Mouse (Mus musculus) embryonic facial prominence, embryonic 14.5 days (tissue): ENCODE data around the gene Dis3l2. TPM values are rescaled to one million over a fixed set of nuclear protein-coding genes. Genes with fewer than 3 reads are reported as not detected.
A peak's percentile ranks its signal among the peaks of the same experiment; 100 is the strongest.

Experiments
- ATAC-seq: fragments of 200-750 bp; cut with Nextera tagmentation; 2 replicates; pipeline ENCODE4 v1.8.0; 2017; ENCODE audit warnings: low read depth, moderate number of reproducible peaks, moderate TSS enrichment
- DNase-seq: peaks from one replicate; pipeline ENCODE4 v3.0.0-alpha.2; 2015; ENCODE audit warnings: low spot score
- H3K27ac ChIP-seq: fragments of 300-500 bp; sonication (generic); replicated peaks from 2 replicates; pipeline ENCODE4 v1.5.1; 2014; ENCODE audit warnings: low read depth, mild to moderate bottlenecking, low read length, moderate library complexity
- H3K27me3 ChIP-seq: fragments of 300-500 bp; sonication (generic); replicated peaks from 2 replicates; pipeline ENCODE4 v1.6.1; 2014; ENCODE audit warnings: low read length; ENCODE audit not compliant: control insufficient read depth, insufficient read depth
- H3K36me3 ChIP-seq: fragments of 300-500 bp; sonication (generic); 2 replicates; pipeline ENCODE4 v1.6.1; 2014; ENCODE audit warnings: low read length, mixed read lengths; ENCODE audit not compliant: control insufficient read depth, insufficient read depth
- H3K4me1 ChIP-seq: fragments of 300-500 bp; sonication (generic); 2 replicates; pipeline ENCODE4 v1.6.1; 2014; ENCODE audit warnings: antibody characterized with exemption, low read length; ENCODE audit not compliant: control insufficient read depth, insufficient read depth
- H3K4me2 ChIP-seq: fragments of 300-500 bp; sonication (generic); 2 replicates; pipeline ENCODE4 v1.6.1; 2014; ENCODE audit warnings: low read depth, mild to moderate bottlenecking, low read length, moderate library complexity, mixed read lengths
- H3K4me3 ChIP-seq: fragments of 300-500 bp; sonication (generic); 2 replicates; pipeline ENCODE4 v1.5.1; 2014; ENCODE audit warnings: low read depth, mild to moderate bottlenecking, low read length
- H3K9ac ChIP-seq: fragments of 300-500 bp; sonication (generic); 2 replicates; pipeline ENCODE4 v1.6.1; 2014; ENCODE audit warnings: low read depth, mild to moderate bottlenecking, low read length, moderate library complexity, mixed read lengths
- H3K9me3 ChIP-seq: fragments of 300-500 bp; sonication (generic); 2 replicates; pipeline ENCODE4 v1.6.1; 2016; ENCODE audit warnings: low read length; ENCODE audit not compliant: control insufficient read depth
- WGBS: fragments of 180-500 bp; shearing (Covaris S2); extraction: QIAGEN DNeasy Blood & Tissue Kit; methylation state at CpG from one replicate; pipeline ENCODE4 v1.1.7; 2014; 5-methylcytosine and 5-hydroxymethylcytosine counted together
- polyA plus RNA-seq: library from polyadenylated mRNA; unstranded; fragments of >200 nt; fragmentation: Nextera tagmentation; extraction: Ambion mirVana; gene quantifications from 2 replicates; pipeline ENCODE4 v1.2.1, GENCODE M21; 2014

Gene Dis3l2
- polyA plus RNA-seq, 1 experiment from 2014 or later: 21.2 TPM

- H3K36me3 ChIP-seq: peaks cover 5% of the 10 kb centered on the region; the same call in 1 of the 2 replicates
- 84% methylated on average over 2 of the region's 2 CpGs for WGBS
- H3K4me1 ChIP-seq: no peaks in the 10 kb centered on the region
- H3K4me3 ChIP-seq: no peak overlapping the region
- H3K9ac ChIP-seq: no peak overlapping the region
- no peaks in the 10 kb centered on the region for H3K27me3 ChIP-seq
- DNase-seq: no peak
- no peak for ATAC-seq
- H3K9me3 ChIP-seq: no peaks in the 10 kb centered on the region
- no peak overlapping the region for H3K4me2 ChIP-seq
- H3K27ac ChIP-seq: no peak overlapping the region
Observed at GRCm38 (mm10) chr1:86834988-86835387, 131.4 kb downstream of the Dis3l2 start.

GRCm38 (mm10) chr1:86850754-86851153 lies 147.1 kb downstream of the Dis3l2 start:
- Histone ChIP-seq H3K4me1 (no peaks in the 10 kb centered on the region), H3K4me2 (no peak overlapping the region), H3K27ac (no peak overlapping the region), H3K27me3 (no peaks in the 10 kb centered on the region), H3K36me3 (peaks cover 6% of the 10 kb centered on the region), H3K9ac (no peak overlapping the region), H3K4me3 (no peak overlapping the region), H3K9me3 (no peaks in the 10 kb centered on the region)
- WGBS: 90% methylated on average over 2 of the region's 2 CpGs
- no peak for ATAC-seq
- no peak for DNase-seq

- H3K4me3 ChIP-seq: no peak overlapping the region
- H3K4me2 ChIP-seq: no peak overlapping the region
- no peaks in the 10 kb centered on the region for H3K27me3 ChIP-seq
- no peak overlapping the region for H3K27ac ChIP-seq
- H3K36me3 ChIP-seq: peaks cover 19% of the 10 kb centered on the region
- no peaks in the 10 kb centered on the region for H3K4me1 ChIP-seq
- WGBS: 42% methylated on average over 1 of the region's 1 CpGs
- DNase-seq (peak; percentile 10), ATAC-seq (no peak)
- H3K9ac ChIP-seq: no peak overlapping the region
- H3K9me3 ChIP-seq: no peaks in the 10 kb centered on the region
Observed at GRCm38 (mm10) chr1:86858876-86859275, 155.3 kb downstream of the Dis3l2 start.

GRCm38 (mm10) chr1:86859371-86859770 lies 155.8 kb downstream of the Dis3l2 start:
- Histone ChIP-seq H3K27ac (no peak overlapping the region), H3K4me3 (no peak overlapping the region), H3K9me3 (no peaks in the 10 kb centered on the region), H3K27me3 (no peaks in the 10 kb centered on the region), H3K4me2 (no peak overlapping the region), H3K4me1 (no peaks in the 10 kb centered on the region), H3K9ac (no peak overlapping the region), H3K36me3 (peaks cover 19% of the 10 kb centered on the region)
- 11% methylated on average over 1 of the region's 1 CpGs for WGBS
- DNase-seq (peak; percentile 15), ATAC-seq (no peak)

GRCm38 (mm10) chr1:86873745-86874144 lies 170.1 kb downstream of the Dis3l2 start:
- no peaks in the 10 kb centered on the region for H3K4me1 ChIP-seq
- H3K36me3 ChIP-seq: peaks cover 9% of the 10 kb centered on the region; the same call in 1 of the 2 replicates
- no peak overlapping the region for H3K9ac ChIP-seq
- H3K27ac ChIP-seq: no peak overlapping the region
- H3K27me3 ChIP-seq: no peaks in the 10 kb centered on the region
- 76% methylated on average over 2 of the region's 2 CpGs for WGBS
- no peak overlapping the region for H3K4me3 ChIP-seq
- no peak overlapping the region for H3K4me2 ChIP-seq
- DNase-seq (no peak), ATAC-seq (no peak)
- no peaks in the 10 kb centered on the region for H3K9me3 ChIP-seq

- H3K36me3 ChIP-seq: peaks cover 10% of the 10 kb centered on the region
- no peak overlapping the region for H3K4me2 ChIP-seq
- H3K4me3 ChIP-seq: no peak overlapping the region
- DNase-seq: no peak
- H3K4me1 ChIP-seq: no peaks in the 10 kb centered on the region
- H3K27me3 ChIP-seq: no peaks in the 10 kb centered on the region
- no peak for ATAC-seq
- no peak overlapping the region for H3K27ac ChIP-seq
- no peak overlapping the region for H3K9ac ChIP-seq
- H3K9me3 ChIP-seq: no peaks in the 10 kb centered on the region
Observed at GRCm38 (mm10) chr1:86878743-86879142, 175.1 kb downstream of the Dis3l2 start.

- 94% methylated on average over 2 of the region's 2 CpGs for WGBS
- Histone ChIP-seq H3K9me3 (no peaks in the 10 kb centered on the region), H3K4me2 (no peak overlapping the region), H3K9ac (no peak overlapping the region), H3K27me3 (no peaks in the 10 kb centered on the region), H3K4me3 (no peak overlapping the region), H3K27ac (no peak overlapping the region), H3K4me1 (no peaks in the 10 kb centered on the region), H3K36me3 (peaks cover 10% of the 10 kb centered on the region)
- no peak for DNase-seq
- no peak for ATAC-seq
Observed at GRCm38 (mm10) chr1:86879547-86879946, 175.9 kb downstream of the Dis3l2 start.

- ATAC-seq (no peak), DNase-seq (no peak)
- Histone ChIP-seq H3K9me3 (no peaks in the 10 kb centered on the region), H3K36me3 (no peaks in the 10 kb centered on the region), H3K4me1 (no peaks in the 10 kb centered on the region), H3K4me3 (no peak overlapping the region), H3K27ac (no peak overlapping the region), H3K27me3 (no peaks in the 10 kb centered on the region), H3K4me2 (no peak overlapping the region), H3K9ac (no peak overlapping the region)
- 97% methylated on average over 1 of the region's 1 CpGs for WGBS
Observed at GRCm38 (mm10) chr1:86887060-86887459, 183.5 kb downstream of the Dis3l2 start.

GRCm38 (mm10) chr1:86912481-86912880 lies 208.9 kb downstream of the Dis3l2 start:
- no peak overlapping the region for H3K9ac ChIP-seq
- ATAC-seq (no peak), DNase-seq (no peak)
- H3K36me3 ChIP-seq: no peaks in the 10 kb centered on the region
- no peak overlapping the region for H3K27ac ChIP-seq
- no peaks in the 10 kb centered on the region for H3K27me3 ChIP-seq
- WGBS: 67% methylated on average over 2 of the region's 2 CpGs
- no peaks in the 10 kb centered on the region for H3K9me3 ChIP-seq
- 0 out of 2 replicates have a peak, but pooled peaks cover 2% of the 10 kb centered on the region for H3K4me1 ChIP-seq
- H3K4me2 ChIP-seq: no peak overlapping the region
- H3K4me3 ChIP-seq: no peak overlapping the region
